Mouse (Mus musculus) kidney, adult 8-10 months (tissue): ENCODE measurements around the gene Gm7970.
"Not testable (repeated sequence)": the region's sequence is repeated elsewhere in the genome, so short reads cannot be mapped to it uniquely, and the experiment has no call there.

Source experiments
- DNase-seq, 2 experiments: peaks; one replicate each; pipeline ENCODE4 v3.0.0; 2022

Gm7970 gene

DNA sequence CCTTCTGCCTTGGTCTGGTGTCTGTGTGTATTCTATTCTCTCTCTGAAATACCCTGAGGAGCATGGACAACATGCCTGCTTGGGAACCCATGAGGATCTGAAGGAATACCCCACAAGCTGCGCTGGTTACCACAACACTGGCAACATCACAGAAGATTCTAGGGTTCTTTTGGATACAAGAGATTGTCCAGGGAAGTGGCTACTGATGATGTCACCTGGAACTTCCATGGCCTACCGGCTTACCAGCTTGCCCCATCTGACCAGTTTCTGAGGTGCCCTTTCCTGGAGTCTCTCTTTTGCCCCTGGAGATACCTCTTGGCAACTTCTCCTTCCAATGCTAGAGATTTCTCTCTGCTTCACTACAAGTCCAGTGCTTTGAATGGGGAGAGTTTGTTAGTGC lies at the start of gene Gm7970:
Gene Gm7970 (minus strand): TSS at position 101 of the 400 bp plus-strand sequence.
- DNase-seq: not testable (repeated sequence)

DNA sequence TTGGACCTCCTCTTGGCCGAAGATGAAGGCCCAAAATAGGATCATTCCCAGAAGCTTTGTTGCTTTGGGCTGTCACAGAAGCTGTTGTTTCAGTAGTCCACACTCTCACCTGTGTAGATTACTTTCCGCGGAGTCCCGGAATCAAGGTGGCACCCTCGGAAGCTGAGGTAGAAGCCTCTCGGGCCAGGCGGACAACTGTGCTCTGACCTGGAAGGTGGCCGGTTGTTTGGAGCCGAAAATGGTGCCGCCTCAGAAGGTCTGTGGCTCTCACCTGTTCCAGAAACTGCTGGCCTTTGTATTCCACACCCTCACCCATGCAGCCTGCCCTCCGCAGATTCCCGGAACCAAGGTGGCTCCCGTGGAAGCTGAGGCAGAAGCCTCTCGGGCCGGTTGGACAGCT lies 45.6 kb upstream of the Gm7970 start:
- not testable (repeated sequence) for DNase-seq

DNA sequence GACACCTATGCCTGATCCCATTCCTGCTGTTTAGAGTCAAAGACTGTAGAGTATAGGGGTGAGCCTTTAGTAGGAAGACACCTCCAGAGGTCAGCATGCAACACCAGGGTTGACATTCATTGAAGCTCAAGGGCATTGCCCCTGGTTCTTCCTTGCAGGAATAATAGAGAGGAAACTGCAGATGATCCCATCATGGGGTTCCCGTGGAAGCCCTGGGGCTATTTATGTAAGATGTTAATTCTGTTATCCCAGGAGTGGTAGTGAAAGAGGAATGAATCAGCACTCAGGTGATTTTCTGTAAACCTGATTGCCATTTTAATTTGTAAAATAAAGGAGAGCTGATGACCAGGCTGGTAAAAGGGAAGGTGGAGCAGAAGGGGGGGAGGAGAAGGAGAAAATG lies 31.0 kb upstream of the Gm7970 start:
- not testable (repeated sequence) for DNase-seq

DNA sequence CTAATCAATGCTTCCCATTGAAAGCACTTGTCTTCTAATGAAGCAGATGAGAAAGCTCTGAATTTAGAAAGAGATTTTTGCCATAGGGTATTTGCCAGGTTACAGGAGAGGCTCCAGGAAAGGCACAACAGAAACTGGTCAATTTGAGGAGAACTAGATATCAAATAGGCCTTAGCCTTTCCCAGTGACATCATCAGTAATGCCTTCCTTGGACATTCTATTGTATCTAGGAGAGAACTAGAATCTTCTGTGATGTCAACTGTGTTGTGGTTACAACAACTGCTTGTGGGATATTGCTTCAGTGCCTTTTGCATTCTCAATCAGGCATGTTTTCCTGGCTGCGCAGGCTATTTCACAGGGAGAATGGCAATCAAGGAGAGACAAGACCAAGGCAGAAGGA lies 17.5 kb upstream of the Gm7970 start, which contains the start of gene 1700049E17Rik2:
Gene 1700049E17Rik2 (plus strand): TSS at position 301 of the 400 bp plus-strand sequence.
- not testable (repeated sequence) for DNase-seq

DNA sequence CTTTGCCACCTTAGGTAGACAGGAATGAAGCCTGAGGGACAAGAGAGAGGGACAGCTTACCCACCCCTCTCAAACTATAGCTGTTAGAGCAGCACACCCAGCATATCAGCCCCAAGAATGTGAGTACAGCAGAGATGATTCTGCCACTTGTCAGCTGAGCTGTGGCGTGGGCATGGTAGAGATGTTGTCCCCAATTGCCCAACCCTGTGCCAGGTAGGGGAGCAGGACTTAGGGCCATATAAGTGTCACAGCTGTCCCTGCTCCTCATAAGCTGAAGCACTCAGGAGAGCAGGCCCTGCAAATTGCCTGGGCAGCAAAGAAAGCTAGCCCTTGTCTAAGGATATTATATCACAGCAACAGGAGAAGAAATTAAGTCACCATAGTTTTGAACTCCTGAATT lies 30.7 kb downstream of the Gm7970 start:
- DNase-seq: not testable (repeated sequence)

DNA sequence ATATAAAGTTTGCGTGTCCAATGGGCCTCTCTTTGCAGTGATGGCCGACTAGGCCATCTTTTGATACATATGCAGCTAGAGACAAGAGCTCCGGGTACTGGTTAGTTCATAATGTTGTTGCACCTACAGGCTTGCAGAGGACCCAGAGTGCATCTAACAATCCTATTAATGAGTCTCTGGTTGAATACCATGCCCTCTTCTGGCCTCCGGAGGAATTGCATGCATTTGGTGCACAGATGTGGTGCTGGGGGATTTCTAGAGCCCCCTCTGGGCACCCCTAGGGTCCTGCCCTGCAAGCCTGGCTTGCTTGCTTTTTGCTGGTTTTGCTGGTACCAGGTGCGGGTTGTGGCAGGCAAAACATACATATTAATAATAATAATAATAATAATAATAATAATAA lies 34.7 kb downstream of the Gm7970 start:
- DNase-seq: peak in 1 of 2 experiments; percentile 2
